Mouse (Mus musculus): ENCODE measurements around the gene Ryr1.

DNA sequence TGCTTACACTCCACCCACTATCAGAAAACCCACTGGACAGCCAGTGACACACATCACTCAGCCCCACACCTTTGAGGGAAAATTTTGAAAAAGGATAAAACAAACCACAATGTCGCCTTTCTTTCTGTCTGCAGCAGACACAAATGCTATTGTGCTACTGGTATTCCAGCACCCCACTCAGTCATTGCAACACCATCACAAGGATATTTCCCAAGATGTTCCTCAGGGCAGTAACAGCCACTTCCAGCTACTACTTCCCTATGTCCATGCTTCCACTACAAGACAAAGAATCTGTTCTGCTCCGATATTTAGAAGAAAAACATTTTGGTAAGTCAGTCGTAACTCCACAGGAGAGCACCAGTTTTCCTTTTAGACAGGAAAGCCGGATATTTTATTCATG is 170.2 kb downstream of the Ryr1 start:
- no peak for TF ChIP-seq CTCF (IDR thresholded peaks at IDR 0.05)
- TF ChIP-seq EP300 (IDR thresholded peaks at IDR 0.05) = no peak

Measured in lung, postnatal 0 days (tissue).